Mouse (Mus musculus): Measurements from ENCODE around the gene Mrps26. TPM values are rescaled to one million over a fixed set of nuclear protein-coding genes. Genes with fewer than 3 reads are reported as not detected.

Mrps26 gene
- polyA plus RNA-seq, 1 experiment, result 86.9 TPM

DNA sequence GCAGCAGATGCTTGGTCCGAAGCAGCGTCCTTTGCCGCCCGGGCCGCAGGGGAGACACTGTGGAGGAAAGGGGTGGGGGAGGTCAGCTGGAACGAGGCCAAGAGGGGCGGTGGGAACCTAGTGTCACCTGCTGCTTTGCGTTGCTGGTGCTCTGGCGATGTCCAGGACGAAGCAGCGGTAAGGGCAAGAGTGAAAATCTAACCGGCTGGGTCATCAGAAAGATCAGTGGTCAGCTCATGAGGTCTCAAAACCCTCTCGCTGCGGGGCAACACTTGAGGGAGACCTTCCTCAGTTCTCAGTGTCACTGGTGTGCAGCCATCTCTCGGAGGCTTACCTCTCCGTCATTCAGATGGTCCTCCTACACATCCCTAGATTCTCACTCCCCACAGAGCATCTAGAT, 17.7 kb downstream of the Mrps26 start:
- no peak overlapping the region for H3K27ac ChIP-seq (ENCODE audit: insufficient read depth, low read depth, low read length)
- H3K4me1 ChIP-seq (ENCODE audit: control insufficient read depth, insufficient read depth, low read length), result no peaks in the 10 kb centered on the region
- H3K27me3 ChIP-seq (replicated peaks; ENCODE audit: control insufficient read depth, insufficient read depth, low read length), result peaks cover 3% of the 10 kb centered on the region
- TF ChIP-seq CTCF (conservative IDR thresholded peaks at IDR 0.05; ENCODE audit: insufficient read depth, insufficient read length, low read depth, low read length) (no peak), POLR2A (IDR thresholded peaks at IDR 0.05; ENCODE audit: low read depth, low read length) (no peak)
- 8% methylated on average over 16 of the region's 16 CpGs for WGBS
- no peak overlapping the region for H3K4me3 ChIP-seq (ENCODE audit: insufficient read depth, low read depth, low read length)
- H3K36me3 ChIP-seq (ENCODE audit: control insufficient read depth, insufficient read depth, low read length), result no peaks in the 10 kb centered on the region
- no peak for DNase-seq

DNA sequence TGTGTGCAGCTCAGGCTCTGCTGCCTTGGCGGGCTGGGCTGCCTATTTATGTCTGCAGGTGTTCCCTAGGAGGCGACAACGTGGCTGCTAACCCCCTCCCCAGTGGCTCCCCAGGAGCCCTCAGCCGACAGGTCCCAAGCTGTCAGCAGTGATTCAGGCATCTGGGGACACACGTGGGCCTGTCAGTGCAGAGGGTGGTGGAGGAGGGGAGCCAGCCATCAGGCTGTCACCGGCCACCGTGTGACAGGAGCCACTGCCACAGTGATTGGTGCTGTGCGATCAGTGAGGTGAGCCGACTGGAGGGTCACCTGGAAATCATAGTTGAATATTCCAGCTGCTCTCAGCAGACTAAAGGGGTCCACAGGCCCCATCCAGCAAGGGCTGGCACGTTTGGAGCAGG, 19.0 kb downstream of the Mrps26 start, which contains the start of gene Avp:
Avp (minus strand) TSS at position 3 of the 400 bp plus-strand sequence.
- H3K4me1 ChIP-seq (ENCODE audit: control insufficient read depth, insufficient read depth, low read length), result no peaks in the 10 kb centered on the region
- no peak for DNase-seq
- peaks cover 3% of the 10 kb centered on the region for H3K27me3 ChIP-seq (replicated peaks; ENCODE audit: control insufficient read depth, insufficient read depth, low read length)
- H3K27ac ChIP-seq (ENCODE audit: insufficient read depth, low read depth, low read length), result no peak within 1 kb of the TSS
- no peaks in the 10 kb centered on the region for H3K36me3 ChIP-seq (ENCODE audit: control insufficient read depth, insufficient read depth, low read length)
- no peak within 1 kb of the TSS for H3K4me3 ChIP-seq (ENCODE audit: insufficient read depth, low read depth, low read length)
- 57% methylated on average over 10 of the region's 10 CpGs for WGBS
- TF ChIP-seq POLR2A (IDR thresholded peaks at IDR 0.05; ENCODE audit: low read depth, low read length) (no peak), CTCF (conservative IDR thresholded peaks at IDR 0.05; ENCODE audit: insufficient read depth, insufficient read length, low read depth, low read length) (no peak)

DNA sequence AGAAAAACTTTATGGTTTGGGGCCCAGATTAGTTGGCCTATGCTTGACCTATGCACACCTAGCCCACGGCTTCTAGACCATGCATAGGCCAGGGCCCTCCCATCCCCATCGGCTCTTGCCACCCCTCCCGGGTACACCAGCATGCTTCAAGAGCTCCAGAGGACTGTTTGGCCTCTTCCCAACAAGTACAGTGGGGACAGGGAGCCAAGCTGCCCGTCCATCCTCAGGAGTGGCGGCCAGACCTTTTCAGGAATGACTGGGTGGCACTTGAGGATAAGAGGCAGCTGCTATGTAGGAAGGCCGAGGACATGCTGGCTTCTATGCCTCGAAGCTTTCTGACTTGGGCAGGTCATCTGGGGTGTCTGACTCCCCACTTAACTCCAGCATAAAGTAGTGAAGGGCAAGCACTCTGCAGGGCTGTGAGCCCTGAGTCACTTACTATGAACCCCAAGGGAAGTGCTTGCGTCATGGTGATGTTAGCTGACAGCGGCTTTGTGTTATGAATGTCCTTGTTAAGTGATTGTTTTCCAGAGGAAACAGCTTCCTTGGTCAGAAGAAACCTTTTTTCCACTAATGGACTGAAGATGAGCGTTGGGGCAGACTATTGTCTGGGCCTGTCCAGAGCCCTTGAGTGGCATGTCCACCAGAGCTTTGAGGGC, 20.5 kb downstream of the Mrps26 start:
- H3K27me3 ChIP-seq (replicated peaks; ENCODE audit: control insufficient read depth, insufficient read depth, low read length), result peaks cover 3% of the 10 kb centered on the region
- H3K4me3 ChIP-seq (ENCODE audit: insufficient read depth, low read depth, low read length), result no peak overlapping the region
- no peak for DNase-seq
- no peaks in the 10 kb centered on the region for H3K36me3 ChIP-seq (ENCODE audit: control insufficient read depth, insufficient read depth, low read length)
- TF ChIP-seq POLR2A (IDR thresholded peaks at IDR 0.05; ENCODE audit: low read depth, low read length) (no peak), CTCF (conservative IDR thresholded peaks at IDR 0.05; ENCODE audit: insufficient read depth, insufficient read length, low read depth, low read length) (no peak)
- 79% methylated on average over 10 of the region's 10 CpGs for WGBS
- H3K27ac ChIP-seq (ENCODE audit: insufficient read depth, low read depth, low read length), result no peak overlapping the region
- no peaks in the 10 kb centered on the region for H3K4me1 ChIP-seq (ENCODE audit: control insufficient read depth, insufficient read depth, low read length)

DNA sequence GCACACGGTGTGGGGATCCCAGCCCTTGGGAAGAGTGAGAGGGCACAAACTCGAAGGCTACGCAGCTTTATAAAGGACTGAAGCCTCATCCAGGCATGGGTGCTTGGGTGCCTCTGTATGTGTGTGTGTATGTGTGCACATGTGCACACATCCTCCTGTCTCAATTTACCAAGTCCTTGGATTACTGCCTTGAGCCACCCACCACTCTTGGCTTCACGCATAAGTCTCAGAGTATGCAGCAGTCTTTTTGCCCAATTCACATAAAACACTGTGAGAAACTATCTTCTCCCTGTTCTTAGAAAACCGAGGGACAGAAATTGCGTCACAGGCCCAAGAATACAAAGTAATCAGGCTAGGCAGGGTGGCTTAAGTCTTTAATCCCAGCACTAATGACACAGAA, 22.5 kb downstream of the Mrps26 start:
- no peak for DNase-seq
- Histone ChIP-seq H3K27ac (ENCODE audit: insufficient read depth, low read depth, low read length) (no peak overlapping the region), H3K4me1 (ENCODE audit: control insufficient read depth, insufficient read depth, low read length) (no peaks in the 10 kb centered on the region), H3K36me3 (ENCODE audit: control insufficient read depth, insufficient read depth, low read length) (no peaks in the 10 kb centered on the region), H3K4me3 (ENCODE audit: insufficient read depth, low read depth, low read length) (no peak overlapping the region), H3K27me3 (replicated peaks; ENCODE audit: control insufficient read depth, insufficient read depth, low read length) (no peaks in the 10 kb centered on the region)
- TF ChIP-seq POLR2A (IDR thresholded peaks at IDR 0.05; ENCODE audit: low read depth, low read length) (no peak), CTCF (conservative IDR thresholded peaks at IDR 0.05; ENCODE audit: insufficient read depth, insufficient read length, low read depth, low read length) (no peak)
- WGBS, result 88% methylated on average over 6 of the region's 6 CpGs

DNA sequence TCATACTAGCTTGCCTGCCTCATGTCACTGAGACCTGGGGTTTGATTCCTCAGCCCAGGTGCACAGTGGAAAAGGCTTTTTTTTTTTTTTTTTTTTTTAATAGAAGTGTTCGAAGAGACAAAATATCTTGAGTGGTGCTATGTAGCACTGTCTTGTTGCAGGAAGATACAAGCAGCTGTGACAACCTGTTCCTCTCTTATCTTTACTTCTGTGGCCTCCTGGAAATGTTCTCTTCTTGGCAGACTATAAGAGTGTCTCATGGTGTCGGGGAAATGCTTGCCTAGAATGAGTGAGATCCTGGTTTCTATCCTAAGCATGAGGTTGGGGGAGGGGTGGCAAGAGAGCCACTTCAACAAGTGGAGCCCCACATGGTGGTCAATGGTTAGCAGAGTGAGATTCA, 24.8 kb downstream of the Mrps26 start:
- Histone ChIP-seq H3K4me3 (ENCODE audit: insufficient read depth, low read depth, low read length) (no peak overlapping the region), H3K27ac (ENCODE audit: insufficient read depth, low read depth, low read length) (no peak overlapping the region), H3K4me1 (ENCODE audit: control insufficient read depth, insufficient read depth, low read length) (no peaks in the 10 kb centered on the region), H3K36me3 (ENCODE audit: control insufficient read depth, insufficient read depth, low read length) (no peaks in the 10 kb centered on the region), H3K27me3 (replicated peaks; ENCODE audit: control insufficient read depth, insufficient read depth, low read length) (no peaks in the 10 kb centered on the region)
- no peak for TF ChIP-seq CTCF (conservative IDR thresholded peaks at IDR 0.05; ENCODE audit: insufficient read depth, insufficient read length, low read depth, low read length)
- no peak for TF ChIP-seq POLR2A (IDR thresholded peaks at IDR 0.05; ENCODE audit: low read depth, low read length)
- DNase-seq, result no peak
- 82% methylated on average over 2 of the region's 2 CpGs for WGBS

DNA sequence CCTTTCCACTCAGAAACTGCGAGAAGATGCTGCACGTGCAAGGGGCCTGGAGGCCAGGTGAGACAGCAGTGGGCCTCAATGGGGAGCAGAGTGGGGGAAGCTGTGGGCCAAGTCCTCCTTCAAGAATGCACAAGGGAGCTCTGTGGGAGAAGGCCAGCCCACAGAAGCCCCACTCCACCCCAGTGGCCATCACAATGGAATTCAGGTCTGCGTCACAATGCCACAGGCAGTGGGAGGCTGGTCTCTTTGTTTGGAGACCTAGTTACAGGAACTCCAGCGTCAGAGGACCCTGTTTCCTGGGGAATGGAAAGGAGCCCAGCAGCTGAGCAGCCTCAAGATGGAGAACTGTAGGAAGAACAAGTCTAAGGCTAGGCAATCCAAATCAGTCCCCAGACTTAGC, 25.6 kb downstream of the Mrps26 start:
- H3K4me3 ChIP-seq (ENCODE audit: insufficient read depth, low read depth, low read length), result no peak overlapping the region
- H3K4me1 ChIP-seq (ENCODE audit: control insufficient read depth, insufficient read depth, low read length), result no peaks in the 10 kb centered on the region
- no peak overlapping the region for H3K27ac ChIP-seq (ENCODE audit: insufficient read depth, low read depth, low read length)
- TF ChIP-seq CTCF (conservative IDR thresholded peaks at IDR 0.05; ENCODE audit: insufficient read depth, insufficient read length, low read depth, low read length) (no peak), POLR2A (IDR thresholded peaks at IDR 0.05; ENCODE audit: low read depth, low read length) (no peak)
- DNase-seq, result no peak
- H3K27me3 ChIP-seq (replicated peaks; ENCODE audit: control insufficient read depth, insufficient read depth, low read length), result no peaks in the 10 kb centered on the region
- 72% methylated on average over 4 of the region's 4 CpGs for WGBS
- no peaks in the 10 kb centered on the region for H3K36me3 ChIP-seq (ENCODE audit: control insufficient read depth, insufficient read depth, low read length)

DNA sequence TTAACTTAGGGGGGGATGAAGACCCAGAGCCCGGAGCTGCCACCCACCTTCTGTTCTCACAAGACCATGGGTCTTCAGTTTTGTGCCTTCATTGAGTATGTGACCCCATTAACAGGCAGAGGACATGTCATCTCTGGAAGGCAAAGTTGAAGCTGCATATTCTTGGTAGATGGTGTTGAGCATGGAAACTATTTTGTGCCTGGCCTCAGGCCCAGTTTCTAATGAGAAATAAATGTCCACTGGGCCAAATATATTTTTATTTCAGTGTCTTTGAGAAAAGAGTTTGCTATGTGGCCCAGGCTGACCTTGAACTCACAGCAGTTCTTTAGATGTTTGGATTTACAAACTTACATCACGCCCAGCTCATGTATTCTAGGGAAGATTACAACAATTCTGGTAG, 26.2 kb downstream of the Mrps26 start:
- Histone ChIP-seq H3K4me3 (ENCODE audit: insufficient read depth, low read depth, low read length) (no peak overlapping the region), H3K36me3 (ENCODE audit: control insufficient read depth, insufficient read depth, low read length) (no peaks in the 10 kb centered on the region), H3K4me1 (ENCODE audit: control insufficient read depth, insufficient read depth, low read length) (no peaks in the 10 kb centered on the region), H3K27ac (ENCODE audit: insufficient read depth, low read depth, low read length) (no peak overlapping the region), H3K27me3 (replicated peaks; ENCODE audit: control insufficient read depth, insufficient read depth, low read length) (no peaks in the 10 kb centered on the region)
- TF ChIP-seq POLR2A (IDR thresholded peaks at IDR 0.05; ENCODE audit: low read depth, low read length), result no peak
- TF ChIP-seq CTCF (conservative IDR thresholded peaks at IDR 0.05; ENCODE audit: insufficient read depth, insufficient read length, low read depth, low read length), result no peak
- DNase-seq, result no peak
- 87% methylated on average over 2 of the region's 2 CpGs for WGBS

All from kidney, adult 2 months (tissue).